Mouse (Mus musculus) R1 (cell line): ENCODE data around the gene Slc24a1.
A peak's percentile ranks its signal among the peaks of the same experiment; 100 is the strongest.

Experiments used
- DNase-seq: peaks from one replicate; pipeline ENCODE4 v3.0.0-alpha.2; 2018; ENCODE audit warnings: low read depth, low spot score

The Slc24a1 gene

DNA sequence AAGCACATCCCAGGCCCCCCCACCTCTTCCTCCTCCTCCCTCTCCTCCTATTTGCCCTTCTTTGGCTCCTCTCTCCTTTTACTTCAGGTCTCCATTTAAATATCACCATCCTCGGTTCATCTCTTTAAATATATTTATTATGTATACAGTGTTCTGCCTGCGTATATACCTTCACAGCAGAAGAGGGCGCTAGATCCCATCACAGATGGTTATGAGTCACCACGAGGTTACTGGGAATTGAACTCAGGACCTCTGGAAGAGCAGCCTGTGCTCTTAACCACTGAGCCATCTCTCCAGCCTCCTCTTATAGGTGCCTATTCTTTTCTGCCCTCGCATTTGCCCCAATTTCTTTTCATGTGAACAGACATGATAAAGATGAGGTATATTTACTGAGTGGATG lies 13.9 kb downstream of the Slc24a1 start:
- DNase-seq, result peak; percentile 52

DNA sequence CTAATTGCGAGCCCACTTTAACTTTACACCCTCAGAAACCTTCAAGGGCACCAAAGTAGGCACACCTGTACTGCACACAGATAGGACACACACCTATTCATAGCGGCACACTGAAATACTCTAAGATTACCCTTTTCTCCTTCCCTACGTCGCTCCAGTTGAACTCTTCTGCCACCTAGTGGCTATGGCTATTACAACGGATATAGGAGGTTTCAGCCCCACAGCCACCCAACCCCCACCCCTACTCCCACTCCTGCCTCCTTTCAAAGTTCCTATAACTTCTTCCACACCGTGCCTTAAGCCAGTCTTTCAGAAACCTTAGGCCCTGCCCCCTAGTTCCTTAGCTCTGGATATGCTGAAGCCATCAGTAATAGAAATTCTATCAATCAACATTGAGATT lies 14.9 kb downstream of the Slc24a1 start:
- peak; percentile 81 for DNase-seq

DNA sequence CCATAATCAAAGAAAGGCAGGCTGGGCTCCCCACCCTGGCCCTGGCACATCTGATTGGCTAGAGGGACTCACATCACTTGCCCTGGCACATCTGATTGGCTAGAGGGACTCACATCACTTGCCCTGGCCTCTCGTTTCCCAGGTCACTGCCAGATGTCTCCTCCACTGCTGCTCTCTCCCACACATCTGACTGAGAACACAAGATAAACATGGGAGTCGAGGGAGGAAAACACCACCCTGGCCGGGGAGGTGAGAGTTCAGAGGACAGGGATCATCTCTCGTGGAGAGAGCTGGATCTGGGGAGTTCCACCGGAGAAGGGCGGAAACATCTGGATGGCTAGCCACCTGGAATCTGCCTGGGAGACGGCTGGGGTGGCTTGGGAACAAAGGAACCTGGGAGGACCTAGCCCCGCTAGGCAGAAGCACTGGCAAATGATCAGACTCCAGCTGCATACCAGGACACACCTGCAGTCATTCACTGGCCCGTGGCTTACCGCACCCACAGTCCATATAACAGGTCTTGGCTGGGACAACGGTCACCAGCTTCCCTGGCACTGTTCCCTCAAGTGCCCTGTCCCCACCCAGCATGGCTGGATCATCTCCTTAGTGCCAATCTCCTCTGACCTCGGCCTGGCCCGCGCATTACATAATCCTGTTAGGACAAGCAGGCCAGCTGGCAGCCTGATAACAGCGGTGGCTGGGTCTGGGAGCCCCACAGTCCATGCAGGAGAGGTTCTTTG lies 17.2 kb downstream of the Slc24a1 start:
- DNase-seq, result peak; percentile 62

DNA sequence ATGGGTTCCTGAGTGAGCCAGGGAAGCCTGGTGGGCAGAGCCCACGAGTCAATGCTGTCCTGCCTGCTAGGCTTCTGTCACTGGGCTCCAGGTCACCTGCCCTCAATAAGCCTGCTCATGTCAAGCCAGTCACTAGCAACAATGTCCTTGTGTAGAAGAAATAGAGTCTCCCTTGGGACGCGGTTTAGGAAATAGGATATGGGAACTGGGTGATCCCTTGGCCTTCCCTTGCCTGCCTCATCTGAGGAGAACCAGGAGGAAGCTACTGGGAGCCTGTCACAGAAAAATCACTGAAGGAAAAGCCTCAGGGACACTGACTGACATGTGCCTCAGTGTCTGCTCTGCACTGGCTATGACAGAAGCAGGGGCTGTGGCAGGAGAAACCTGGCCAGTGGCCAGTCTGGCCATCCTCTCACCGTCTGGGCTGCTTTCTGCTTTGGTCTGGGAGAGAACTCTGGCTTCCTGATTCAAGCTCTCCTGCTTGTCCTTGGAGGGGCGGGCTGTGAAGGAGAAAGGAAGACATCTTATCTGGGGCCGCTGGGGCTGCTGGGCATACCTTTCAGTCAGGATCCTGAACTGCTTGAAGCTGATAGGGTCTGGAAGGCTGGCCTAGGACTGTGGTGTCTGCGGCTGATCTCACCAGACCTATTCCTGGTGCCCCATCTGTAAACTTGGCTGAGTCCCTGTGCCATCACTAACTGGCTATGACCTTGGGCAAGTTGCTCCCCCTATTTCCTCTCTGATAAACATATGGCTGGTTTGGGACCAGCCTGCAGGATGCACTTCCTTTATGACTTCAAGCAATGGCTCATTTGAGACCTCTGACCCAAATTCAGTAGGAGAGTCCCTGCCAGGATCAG lies 19.4 kb downstream of the Slc24a1 start:
- no peak for DNase-seq

DNA sequence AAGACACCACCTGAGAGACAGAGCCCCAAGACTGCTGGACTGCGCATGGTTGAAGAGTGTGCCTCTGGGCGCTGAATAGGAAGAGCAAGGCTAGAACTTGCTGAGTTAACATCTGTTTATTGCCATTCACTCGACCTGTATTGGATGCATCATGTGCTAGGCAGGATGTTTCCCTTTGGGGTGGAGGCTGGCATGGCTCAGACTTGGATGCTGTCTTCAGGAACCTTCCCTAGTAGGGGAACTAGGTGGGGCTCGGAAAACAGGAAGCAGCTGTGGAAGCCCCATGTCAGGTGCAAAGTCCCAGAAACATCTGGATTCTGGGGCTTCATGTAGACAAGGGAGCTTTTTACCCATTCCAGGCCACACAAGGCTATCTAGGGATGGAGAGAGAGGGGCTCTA lies 21.2 kb downstream of the Slc24a1 start:
- no peak for DNase-seq

DNA sequence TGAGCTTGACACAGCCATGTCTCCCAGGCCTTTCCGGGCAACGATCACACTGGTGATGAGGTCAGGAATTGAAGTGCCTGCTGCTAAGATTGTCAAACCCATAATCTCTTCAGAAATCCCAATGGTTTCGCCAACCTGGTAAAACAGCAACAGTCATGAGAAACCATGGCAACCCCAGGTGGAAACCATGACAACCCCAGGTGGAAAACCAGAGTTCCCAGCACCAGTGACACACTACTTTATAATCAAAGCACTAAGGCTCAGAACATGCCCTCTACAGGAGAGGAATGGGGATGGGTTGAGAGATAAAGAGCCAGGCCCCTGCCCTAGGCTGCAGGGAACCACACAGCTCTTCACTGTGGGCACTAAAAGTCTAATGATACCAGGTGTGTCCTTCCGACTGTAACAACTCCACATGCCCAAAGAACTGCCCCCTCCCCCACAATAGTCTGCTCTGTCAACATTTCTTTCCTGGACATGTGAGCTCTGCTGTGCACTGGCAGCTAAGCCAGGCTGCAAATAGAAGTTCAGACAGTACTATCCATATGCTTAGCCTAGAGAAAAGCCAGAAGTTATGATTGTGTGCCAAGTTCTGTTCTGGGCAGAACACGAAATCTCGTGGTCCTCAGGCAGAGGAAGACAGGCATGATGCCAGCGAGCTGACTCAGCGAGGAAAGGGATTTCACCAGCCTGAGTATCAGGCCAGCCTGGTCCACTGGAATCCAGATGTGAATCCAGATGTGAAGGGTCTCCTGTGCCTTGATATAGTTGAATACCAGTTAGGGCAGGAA lies 25.0 kb downstream of the Slc24a1 start:
- DNase-seq, result peak; percentile 20

DNA sequence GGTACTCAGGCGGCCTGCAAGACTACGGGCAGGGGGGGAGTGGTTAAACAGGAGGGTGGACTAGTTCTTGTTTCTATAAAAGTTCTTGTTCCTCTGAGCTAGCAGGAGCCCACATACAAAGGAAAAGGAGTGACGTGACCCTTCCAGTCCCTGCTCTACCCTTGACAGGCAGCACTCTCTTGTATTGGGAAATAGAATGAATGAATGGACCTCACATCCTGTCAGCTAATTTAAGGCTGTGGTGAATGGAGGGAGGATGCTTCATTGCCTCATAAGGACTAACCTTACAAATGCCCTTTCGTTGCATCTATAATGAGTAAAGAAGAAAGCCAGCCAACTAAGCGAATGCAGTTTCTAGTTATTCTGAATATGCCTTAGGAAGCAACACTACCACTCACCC lies 25.6 kb downstream of the Slc24a1 start:
- DNase-seq, result no peak

DNA sequence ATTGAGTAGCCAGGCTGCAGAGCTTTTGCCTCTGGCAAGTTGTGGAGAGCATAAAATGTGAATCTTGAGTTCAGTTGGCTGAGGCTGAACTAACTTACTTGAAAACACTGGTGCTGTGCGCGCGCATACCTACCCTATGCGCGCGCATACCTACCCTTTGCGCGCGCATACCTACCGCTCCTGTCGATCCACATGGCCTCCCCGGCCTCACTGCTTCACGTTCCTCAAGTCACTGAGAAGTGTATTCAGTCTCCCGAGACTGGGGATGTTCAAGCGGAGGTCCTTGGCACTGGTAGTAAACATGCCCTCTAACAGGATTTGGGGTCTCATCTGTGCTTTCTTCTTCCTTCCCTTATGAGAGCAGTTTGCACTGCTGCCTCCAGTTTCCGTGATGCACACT lies 32.8 kb downstream of the Slc24a1 start:
- peak; percentile 94 for DNase-seq

DNA sequence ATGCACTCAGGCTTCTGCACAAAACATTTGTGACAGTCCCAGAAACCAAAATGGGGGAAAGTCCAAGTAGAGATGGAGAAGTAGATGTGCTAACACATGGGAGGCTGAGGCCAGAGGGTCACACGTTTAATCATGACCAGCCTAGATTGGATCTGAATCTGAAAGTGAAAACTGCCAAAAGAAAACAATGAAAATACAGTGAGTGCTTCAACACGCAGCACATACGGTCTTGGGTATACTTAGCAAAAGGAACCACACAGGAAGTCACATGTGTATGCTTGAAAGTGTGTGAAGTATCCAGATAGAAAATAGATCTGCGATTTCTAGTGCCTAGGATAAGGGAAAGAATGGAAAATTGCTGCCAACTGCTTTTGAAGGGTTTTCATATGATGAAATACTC lies 36.8 kb downstream of the Slc24a1 start:
- DNase-seq, result no peak

DNA sequence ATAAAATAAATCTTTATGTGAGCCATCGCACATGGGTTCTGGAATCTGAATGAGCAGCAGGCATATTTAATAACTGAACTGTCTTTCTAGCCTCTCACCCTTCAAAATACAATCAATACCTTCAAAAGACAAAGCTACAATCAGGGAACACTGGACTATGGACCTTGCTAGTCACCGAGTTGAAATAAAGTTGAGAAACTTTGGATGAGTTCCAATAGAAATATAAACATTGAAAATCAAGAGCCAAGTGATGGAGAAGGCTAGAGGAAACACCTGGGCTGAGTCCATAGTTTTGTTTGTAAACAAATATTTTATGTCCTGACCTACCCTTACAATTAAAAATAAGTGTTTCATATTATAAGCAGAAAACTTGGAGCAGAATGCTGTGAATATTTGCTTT lies 37.4 kb downstream of the Slc24a1 start:
- DNase-seq, result no peak

DNA sequence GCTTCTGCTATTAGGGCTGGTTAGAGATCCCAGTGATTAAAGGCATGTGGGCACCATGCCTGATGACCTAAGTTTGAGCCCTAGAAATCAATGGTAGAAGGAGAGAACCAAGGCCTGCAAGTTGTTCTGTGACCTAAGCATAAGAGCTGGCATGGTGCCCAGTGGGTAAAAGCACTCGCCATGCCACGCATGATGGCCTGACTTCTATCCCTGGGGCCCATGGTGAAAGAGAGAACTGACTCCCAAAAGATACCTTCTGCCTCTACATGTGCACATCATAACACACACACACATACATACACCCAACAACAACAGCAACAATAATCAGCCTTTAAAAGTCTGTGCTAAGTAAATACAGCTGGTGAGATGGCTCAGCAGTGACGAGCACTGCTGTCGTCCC lies 38.0 kb downstream of the Slc24a1 start:
- DNase-seq, result no peak

DNA sequence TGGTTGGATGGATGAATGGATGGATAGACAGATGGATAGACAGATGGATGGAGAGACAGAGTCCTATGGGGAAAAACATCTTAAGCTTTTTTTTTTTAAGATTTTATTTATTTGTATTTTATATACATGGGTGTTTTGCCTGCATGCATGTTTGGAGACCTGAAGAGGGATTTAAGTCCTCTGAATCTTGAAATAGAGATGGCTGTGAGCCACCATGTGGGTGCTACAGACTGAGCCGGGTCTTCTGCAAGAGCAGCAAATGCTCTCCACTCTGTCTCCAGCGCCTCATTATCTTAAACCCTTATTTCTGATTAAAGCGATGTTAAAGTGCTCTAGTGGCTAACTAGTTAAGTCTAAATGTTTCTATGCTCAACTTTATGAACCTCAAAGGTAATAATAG lies 44.0 kb downstream of the Slc24a1 start:
- no peak for DNase-seq

DNA sequence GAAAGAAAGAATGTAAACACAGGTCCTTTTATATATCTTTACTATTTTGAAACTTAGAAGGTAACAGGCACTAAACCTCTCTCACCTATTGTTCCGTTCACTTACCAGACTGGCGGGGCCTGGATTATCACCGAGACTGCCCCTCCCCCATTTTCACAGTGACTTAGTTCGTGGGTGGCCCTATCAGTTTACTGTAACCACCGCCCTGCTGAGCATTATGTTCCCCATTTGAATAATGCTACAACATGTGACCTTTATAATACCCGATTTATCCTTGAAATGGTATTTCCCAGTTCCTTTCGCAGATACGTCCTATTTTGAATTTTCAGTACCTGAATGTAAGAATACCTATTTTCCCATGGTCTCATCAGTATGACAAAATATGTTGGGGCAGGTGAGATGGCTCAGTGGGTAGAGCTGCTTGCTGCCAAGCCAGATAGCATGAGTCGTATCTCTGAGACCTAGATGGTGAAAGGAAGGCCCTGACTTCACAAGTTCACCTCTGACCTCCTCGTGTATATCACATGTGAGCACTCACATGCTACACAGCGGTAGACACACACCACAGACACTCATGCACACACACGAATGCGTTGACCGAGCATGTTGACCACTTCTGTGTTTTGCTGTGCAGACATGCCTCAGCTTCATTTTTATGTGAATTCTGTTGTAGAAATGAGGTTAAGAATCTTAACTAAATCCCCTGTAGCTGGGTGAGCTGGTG lies 46.3 kb downstream of the Slc24a1 start:
- no peak for DNase-seq

DNA sequence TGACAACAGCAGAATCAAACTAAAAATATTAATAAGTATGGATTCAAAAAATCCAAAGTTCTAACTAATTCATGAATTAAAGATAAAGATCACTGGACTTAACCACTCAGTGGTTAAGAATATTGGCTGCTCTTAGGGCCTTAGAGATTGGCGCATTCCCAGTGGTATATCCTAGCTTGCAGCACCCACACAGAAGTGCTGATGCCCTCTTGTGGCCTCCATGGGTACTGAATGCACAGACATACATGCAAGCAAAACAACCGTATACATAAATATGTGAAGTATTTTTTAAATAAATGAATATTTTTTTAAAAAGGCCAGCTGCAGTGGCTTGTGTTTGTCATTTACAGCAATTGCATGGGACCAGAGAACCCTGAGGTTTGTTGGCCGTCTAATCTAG lies 48.0 kb downstream of the Slc24a1 start:
- peak; percentile 85 for DNase-seq

DNA sequence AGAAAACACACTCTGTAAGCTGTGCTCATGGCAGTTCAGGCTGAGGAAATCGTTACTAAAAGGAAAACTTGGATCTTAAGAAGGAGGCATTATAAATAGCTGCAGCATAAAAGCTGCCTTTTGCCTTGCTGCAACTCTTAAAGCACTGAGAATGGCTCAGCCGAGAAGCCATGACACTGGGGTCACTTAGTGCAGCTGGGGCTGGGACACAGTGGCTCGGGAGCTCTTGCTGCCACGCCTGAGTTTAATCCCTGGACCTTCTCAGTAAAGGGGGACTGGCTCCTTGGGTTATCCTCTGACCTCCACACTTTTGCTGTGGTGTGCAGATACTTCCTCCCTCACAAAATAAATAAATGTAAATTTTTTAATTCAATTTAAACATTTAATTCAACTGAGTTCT lies 48.5 kb downstream of the Slc24a1 start:
- DNase-seq, result no peak

DNA sequence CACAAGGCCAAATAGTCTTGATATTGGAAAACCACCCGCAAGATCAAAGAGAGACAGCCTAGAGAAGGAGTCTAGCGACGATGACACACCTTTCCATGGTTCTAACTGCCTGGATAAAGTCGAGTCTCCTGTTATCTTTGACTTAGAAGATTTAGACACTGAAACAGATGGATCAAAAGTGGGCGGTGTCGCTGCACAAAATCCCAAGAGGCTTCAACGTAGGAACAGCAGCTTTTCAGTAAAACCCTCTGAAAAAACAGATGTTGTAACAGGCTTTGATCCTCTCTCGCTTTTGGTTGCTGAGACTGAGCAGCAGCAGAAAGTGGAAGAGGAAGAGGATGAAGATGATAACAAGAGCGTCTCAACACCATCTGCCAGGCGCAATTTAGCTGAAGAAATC lies 54.8 kb downstream of the Slc24a1 start:
- DNase-seq, result no peak

DNA sequence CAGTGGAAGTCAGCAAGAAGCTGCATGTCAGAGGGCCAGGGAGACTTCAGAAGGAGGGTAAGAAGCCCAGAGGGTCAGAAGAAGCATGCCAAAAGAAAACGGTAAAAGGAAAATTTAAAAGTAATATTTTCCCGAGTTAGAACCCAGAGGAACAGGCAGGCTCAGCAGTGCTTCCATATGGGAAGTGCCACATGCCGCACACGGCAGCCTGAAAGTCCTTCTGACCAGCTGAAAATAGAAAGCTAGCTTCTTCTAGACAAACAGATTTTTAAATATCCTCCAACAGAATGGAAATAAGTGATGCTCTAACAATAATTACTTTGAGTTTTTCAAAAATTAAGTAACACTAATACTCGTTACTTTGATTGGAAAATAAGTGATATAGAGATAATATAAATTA lies 65.4 kb downstream of the Slc24a1 start:
- no peak for DNase-seq
